Mouse (Mus musculus) embryonic facial prominence, embryonic 10.5 days (tissue): ENCODE results near the gene Gm9639. TPM values are rescaled to one million over a fixed set of nuclear protein-coding genes. Genes with fewer than 3 reads are reported as not detected.
"Not testable (repeated sequence)": the region's sequence is repeated elsewhere in the genome, so short reads cannot be mapped to it uniquely, and the experiment has no call there.

Source experiments
- DNase-seq: peaks from one replicate; pipeline ENCODE4 v3.0.0-alpha.2; 2017; ENCODE audit warnings: low spot score
- H3K27ac ChIP-seq: fragments of 300-500 bp; sonication (generic); replicated peaks from 2 replicates; pipeline ENCODE4 v1.5.1; 2016; ENCODE audit warnings: mild to moderate bottlenecking
- H3K27me3 ChIP-seq: fragments of 300-500 bp; sonication (generic); replicated peaks from 2 replicates; pipeline ENCODE4 v1.6.1; 2016; ENCODE audit warnings: low read depth, mild to moderate bottlenecking; ENCODE audit not compliant: poor library complexity, severe bottlenecking
- H3K36me3 ChIP-seq: fragments of 300-500 bp; sonication (generic); replicated peaks from 2 replicates; pipeline ENCODE4 v1.6.1; 2016; ENCODE audit warnings: mild to moderate bottlenecking, moderate library complexity
- H3K4me1 ChIP-seq: fragments of 300-500 bp; sonication (generic); 2 replicates; pipeline ENCODE4 v1.6.1; 2016
- H3K4me3 ChIP-seq: fragments of 300-500 bp; sonication (generic); 2 replicates; pipeline ENCODE4 v1.5.1; 2016; ENCODE audit warnings: mild to moderate bottlenecking, moderate library complexity
- H3K9me3 ChIP-seq: fragments of 300-500 bp; sonication (generic); 2 replicates; pipeline ENCODE4 v1.6.1; 2016; ENCODE audit warnings: mild to moderate bottlenecking
- WGBS: fragments of 180-500 bp; shearing (Covaris S2); methylation state at CpG from one replicate; pipeline ENCODE4 v1.1.7; 2016; 5-methylcytosine and 5-hydroxymethylcytosine counted together
- polyA plus RNA-seq: library from polyadenylated mRNA; unstranded; fragments of >200 nt; fragmentation: Nextera tagmentation; extraction: Ambion mirVana; gene quantifications from 2 replicates; pipeline ENCODE4 v1.2.1, GENCODE M21; 2016

The Gm9639 gene
- polyA plus RNA-seq, 1 experiment from 2014 or later: not detected

DNA sequence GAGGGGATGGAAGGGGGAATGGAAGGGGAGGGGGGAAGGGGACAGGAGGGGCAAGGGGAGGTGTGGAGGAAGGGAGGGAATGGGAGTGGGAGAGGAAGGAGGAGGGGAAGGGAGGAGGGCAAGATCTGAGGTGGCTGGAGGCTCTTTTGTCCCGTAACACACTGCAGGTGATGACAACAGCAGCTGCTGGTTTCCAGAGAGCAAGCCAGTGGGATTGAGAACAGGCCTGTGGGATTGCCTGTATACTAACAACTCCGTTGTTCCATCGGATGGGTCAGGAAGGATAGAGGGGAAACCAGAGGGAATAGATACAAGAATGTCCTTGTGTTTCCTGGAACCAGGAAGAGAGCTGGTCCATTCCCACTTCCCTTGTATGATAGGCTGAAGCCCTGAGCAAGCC lies 2.8 kb upstream of the Gm9639 start:
- Histone ChIP-seq H3K4me1 (peaks cover 23% of the 10 kb centered on the region), H3K27me3 (no peaks in the 10 kb centered on the region), H3K9me3 (no peaks in the 10 kb centered on the region), H3K36me3 (no peaks in the 10 kb centered on the region), H3K27ac (no peak overlapping the region), H3K4me3 (no peak overlapping the region)
- DNase-seq: no peak
- 10% methylated on average over 3 of the region's 3 CpGs for WGBS

- H3K36me3 ChIP-seq: no peaks in the 10 kb centered on the region
- 0 out of 2 replicates have a peak, but pooled peaks cover 4% of the 10 kb centered on the region for H3K4me1 ChIP-seq
- no peak overlapping the region for H3K27ac ChIP-seq
- no peaks in the 10 kb centered on the region for H3K9me3 ChIP-seq
- WGBS: 81% methylated on average over 2 of the region's 2 CpGs
- no peak overlapping the region for H3K4me3 ChIP-seq
- no peaks in the 10 kb centered on the region for H3K27me3 ChIP-seq
- no peak for DNase-seq
These were observed 6.3 kb downstream of the Gm9639 start for GRCm38 (mm10) chr10:77788621-77789020.

- H3K9me3 ChIP-seq, H3K36me3 ChIP-seq, H3K4me3 ChIP-seq, DNase-seq, H3K27me3 ChIP-seq, H3K4me1 ChIP-seq, H3K27ac ChIP-seq: not testable (repeated sequence)
- 61% methylated on average over 1 of the region's 1 CpGs for WGBS
These were observed 7.0 kb downstream of the Gm9639 start, which contains the start of gene Gm7137 for GRCm38 (mm10) chr10:77787876-77788275. Gene Gm7137, minus strand, starts transcription at chr10:77788200.

GRCm38 (mm10) chr10:77783396-77783795 lies 11.5 kb downstream of the Gm9639 start:
- H3K4me3 ChIP-seq, H3K4me1 ChIP-seq, H3K36me3 ChIP-seq, H3K27me3 ChIP-seq, DNase-seq, H3K27ac ChIP-seq, H3K9me3 ChIP-seq: not testable (repeated sequence)
- whole genome bisulfite sequencing: 96% methylated on average over 3 of the region's 3 CpGs

GRCm38 (mm10) chr10:77782442-77782841 lies 12.4 kb downstream of the Gm9639 start, which contains the start of gene Gm3250:
Gene Gm3250, minus strand, starts transcription at chr10:77782542.
- H3K4me3 ChIP-seq, H3K27me3 ChIP-seq, H3K27ac ChIP-seq, H3K4me1 ChIP-seq, H3K9me3 ChIP-seq, H3K36me3 ChIP-seq, DNase-seq: not testable (repeated sequence)
- WGBS: 56% methylated on average over 1 of the region's 1 CpGs

DNA sequence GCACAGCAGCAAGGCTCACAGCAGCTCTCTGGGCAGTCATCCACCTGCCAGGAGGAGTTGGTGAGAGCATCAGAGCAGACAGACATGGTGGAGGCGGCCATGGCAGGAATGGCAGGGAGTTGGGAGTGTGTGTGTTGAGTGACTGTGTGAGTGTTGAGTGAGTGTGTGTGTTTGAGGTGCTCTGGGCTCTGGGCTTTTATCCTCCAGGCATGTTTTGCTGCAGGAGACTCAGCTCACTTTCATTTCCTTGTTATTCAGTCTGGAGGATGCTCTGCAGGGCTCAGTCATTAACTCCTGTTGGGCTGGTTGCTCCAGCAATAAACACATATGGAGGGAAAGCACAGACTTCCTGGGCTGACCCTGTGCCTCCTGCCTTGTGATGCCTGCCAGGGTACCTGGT lies 18.0 kb downstream of the Gm9639 start, which contains the start of gene Gm7138:
Gene Gm7138, minus strand, starts transcription at position 101 of the 400 bp plus-strand sequence.
- not testable (repeated sequence) for H3K9me3 ChIP-seq, DNase-seq, H3K4me3 ChIP-seq, H3K27ac ChIP-seq, H3K36me3 ChIP-seq, H3K4me1 ChIP-seq, H3K27me3 ChIP-seq
- 85% methylated on average over 1 of the region's 1 CpGs for WGBS

DNA sequence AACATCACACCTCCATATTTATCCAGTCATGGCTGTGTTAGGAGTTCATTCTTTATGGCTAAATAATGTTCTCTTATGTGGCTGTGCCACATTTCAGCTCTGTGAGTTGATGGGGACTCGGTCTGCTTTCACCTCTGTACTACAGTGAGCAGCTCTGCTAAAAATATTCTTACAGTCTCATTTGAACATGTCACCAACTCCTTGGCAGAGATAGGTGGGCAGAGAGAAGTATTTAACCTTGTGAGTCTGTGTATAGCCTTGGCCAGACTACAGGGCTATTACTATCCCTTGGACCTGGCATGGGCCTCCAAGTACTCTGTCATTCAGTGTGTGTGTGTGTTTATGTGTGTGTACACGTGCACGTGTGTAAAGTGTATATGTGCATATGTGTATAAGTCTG lies 22.7 kb downstream of the Gm9639 start:
- DNase-seq, H3K9me3 ChIP-seq, H3K27ac ChIP-seq, H3K27me3 ChIP-seq, H3K4me3 ChIP-seq, H3K36me3 ChIP-seq, H3K4me1 ChIP-seq: not testable (repeated sequence)
- 98% methylated on average over 3 of the region's 3 CpGs for WGBS

- not testable (repeated sequence) for H3K36me3 ChIP-seq, H3K4me1 ChIP-seq, H3K4me3 ChIP-seq, H3K27ac ChIP-seq, H3K9me3 ChIP-seq, H3K27me3 ChIP-seq, DNase-seq
- 79% methylated on average over 1 of the region's 1 CpGs for WGBS
These were observed 23.7 kb downstream of the Gm9639 start, which contains the start of gene Gm3238 for GRCm38 (mm10) chr10:77771225-77771624. Gene Gm3238, minus strand, starts transcription at chr10:77771325.

GRCm38 (mm10) chr10:77769727-77770126 lies 25.1 kb downstream of the Gm9639 start:
- WGBS: 86% methylated on average over 1 of the region's 1 CpGs

DNA sequence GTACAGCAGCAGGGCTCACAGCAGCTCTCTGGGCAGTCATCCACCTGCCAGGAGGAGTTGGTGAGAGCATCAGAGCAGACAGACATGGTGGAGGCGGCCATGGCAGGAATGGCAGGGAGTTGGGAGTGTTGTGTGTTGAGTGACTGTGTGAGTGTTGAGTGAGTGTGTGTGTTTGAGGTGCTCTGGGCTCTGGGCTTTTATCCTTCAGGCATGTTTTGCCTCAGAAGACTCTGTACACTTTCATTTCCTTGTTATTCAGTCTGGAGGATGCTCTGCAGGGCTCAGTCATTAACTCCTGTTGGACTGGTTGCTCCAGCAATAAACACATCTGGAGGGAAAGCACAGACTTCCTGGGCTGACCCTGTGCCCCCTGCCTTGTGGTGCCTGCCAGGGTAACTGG lies 35.3 kb downstream of the Gm9639 start, which contains the start of gene Gm3233:
Gene Gm3233, minus strand, starts transcription at position 101 of the 400 bp plus-strand sequence.
- H3K36me3 ChIP-seq, H3K4me3 ChIP-seq, DNase-seq, H3K27me3 ChIP-seq, H3K9me3 ChIP-seq, H3K27ac ChIP-seq, H3K4me1 ChIP-seq: not testable (repeated sequence)
- 33% methylated on average over 1 of the region's 1 CpGs for WGBS

More at GRCm38 (mm10) chr10:77769727-77770126, 25.1 kb downstream of the Gm9639 start:
- H3K36me3 ChIP-seq: no peaks in the 10 kb centered on the region
- H3K9me3 ChIP-seq: no peaks in the 10 kb centered on the region
- no peak overlapping the region for H3K4me3 ChIP-seq
- H3K27me3 ChIP-seq: no peaks in the 10 kb centered on the region
- DNase-seq: no peak
- H3K27ac ChIP-seq: no peak overlapping the region
- H3K4me1 ChIP-seq: no peaks in the 10 kb centered on the region

DNA sequence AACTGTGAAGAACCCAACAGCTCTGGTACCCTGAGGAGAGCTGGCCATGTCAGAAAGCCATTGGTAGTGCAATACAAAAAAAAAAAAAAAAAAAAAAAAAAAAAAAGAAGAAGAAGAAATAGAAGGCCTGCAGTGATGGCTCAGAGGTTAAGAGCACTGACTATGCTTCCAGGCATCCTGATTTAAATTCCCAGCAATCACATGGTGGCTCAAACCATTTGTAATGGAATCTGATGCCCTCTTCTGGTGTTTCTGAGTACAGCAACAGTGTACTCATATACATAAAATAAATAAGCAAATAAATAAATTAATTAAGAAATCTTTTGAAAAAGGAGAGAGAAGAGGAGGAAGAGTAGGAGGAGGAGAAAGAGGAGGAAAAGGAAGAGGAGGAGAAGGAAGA lies 41.4 kb downstream of the Gm9639 start:
- H3K27me3 ChIP-seq: no peaks in the 10 kb centered on the region
- no peak for DNase-seq

DNA sequence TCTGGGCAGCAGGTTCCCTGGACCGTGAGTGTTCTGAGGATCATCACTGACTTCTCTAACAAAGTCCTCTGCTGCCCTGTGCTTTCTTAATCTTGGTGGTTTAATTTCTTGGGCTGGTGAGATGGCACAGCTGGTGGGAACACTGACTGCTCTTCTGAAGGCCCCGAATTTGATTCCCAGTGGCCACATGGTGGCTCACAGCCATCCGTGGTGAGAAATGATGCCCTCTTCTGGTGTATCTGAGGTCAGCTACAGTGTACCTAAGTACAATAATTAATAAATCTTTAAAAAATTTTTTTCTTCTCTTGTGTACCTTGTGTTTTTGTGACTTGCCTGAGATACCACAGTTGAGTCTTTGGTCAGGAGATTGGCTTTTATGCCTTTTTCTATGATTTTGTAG lies 42.6 kb downstream of the Gm9639 start:
- H3K4me1 ChIP-seq: peaks cover 20% of the 10 kb centered on the region
- not testable (repeated sequence) for H3K27me3 ChIP-seq, H3K27ac ChIP-seq, DNase-seq, H3K4me3 ChIP-seq, H3K36me3 ChIP-seq, H3K9me3 ChIP-seq
- whole genome bisulfite sequencing: 66% methylated on average over 3 of the region's 3 CpGs

More for the DNA sequence above, 41.4 kb downstream of the Gm9639 start:
- Histone ChIP-seq H3K27ac (no peak overlapping the region), H3K9me3 (no peaks in the 10 kb centered on the region), H3K4me3 (no peak overlapping the region), H3K36me3 (no peaks in the 10 kb centered on the region), H3K4me1 (peaks cover 20% of the 10 kb centered on the region)

DNA sequence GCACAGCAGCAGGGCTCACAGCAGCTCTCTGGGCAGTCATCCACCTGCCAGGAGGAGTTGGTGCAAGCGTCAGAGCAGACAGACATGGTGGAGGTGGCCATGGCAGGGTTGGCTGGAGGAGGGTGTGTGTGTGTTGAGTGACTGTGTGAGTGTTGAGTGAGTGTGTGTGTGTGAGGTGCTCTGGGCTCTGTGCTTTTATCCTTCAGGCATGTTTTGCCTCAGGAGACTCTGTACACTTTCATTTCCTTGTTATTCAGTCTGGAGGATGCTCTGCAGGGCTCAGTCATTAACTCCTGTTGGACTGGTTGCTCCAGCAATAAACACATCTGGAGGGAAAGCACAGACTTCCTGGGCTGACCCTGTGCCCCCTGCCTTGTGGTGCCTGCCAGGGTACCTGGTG lies 43.6 kb downstream of the Gm9639 start, which contains the start of gene Gm9736:
Gene Gm9736, minus strand, starts transcription at position 101 of the 400 bp plus-strand sequence.
- H3K4me3 ChIP-seq, H3K9me3 ChIP-seq, H3K27ac ChIP-seq, H3K27me3 ChIP-seq, DNase-seq, H3K36me3 ChIP-seq: not testable (repeated sequence)
- H3K4me1 ChIP-seq: peaks cover 20% of the 10 kb centered on the region
- WGBS: 64% methylated on average over 1 of the region's 1 CpGs
